Mouse (Mus musculus): ENCODE measurements around the gene AC134908.4. TPM values are rescaled to one million over a fixed set of nuclear protein-coding genes. Genes with fewer than 3 reads are reported as not detected.

Gene AC134908.4
- polyA plus RNA-seq, 1 experiment from 2014 or later, result not detected

Small RNAs within 50 kb of the gene (microRNA-seq; reads per million reads assigned to microRNA genes)
- gene Gm25083 (ENCODE audit: borderline number of aligned reads) (not detected), gene Mir3082 (ENCODE audit: borderline number of aligned reads) (not detected), gene Mir6966 (ENCODE audit: borderline number of aligned reads) (not detected)

Other genes starting within 250 kb of the AC134908.4 start
- 6.2 and 9.5 TPM in 2 replicates for gene Sox8, start 225.0 kb downstream of the AC134908.4 start, polyA plus RNA-seq (2014; fragmentation: Nextera tagmentation; extraction: Ambion mirVana)
- 24.9 and 25.7 TPM in 2 replicates for gene Lmf1, start 216.6 kb downstream of the AC134908.4 start, polyA plus RNA-seq (2014; fragmentation: Nextera tagmentation; extraction: Ambion mirVana)
- gene Gng13, start 78.5 kb downstream of the AC134908.4 start, polyA plus RNA-seq (2014; fragmentation: Nextera tagmentation; extraction: Ambion mirVana), result 1.7 and 2.4 TPM in 2 replicates
- gene Chtf18, start 68.2 kb downstream of the AC134908.4 start, polyA plus RNA-seq (2014; fragmentation: Nextera tagmentation; extraction: Ambion mirVana), result 17.7 and 21.2 TPM in 2 replicates
- gene Rpusd1, start 68.0 kb downstream of the AC134908.4 start, polyA plus RNA-seq (2014; fragmentation: Nextera tagmentation; extraction: Ambion mirVana), result 18.7 and 19.4 TPM in 2 replicates
- gene Mslnl, start 59.6 kb downstream of the AC134908.4 start, polyA plus RNA-seq (2014; fragmentation: Nextera tagmentation; extraction: Ambion mirVana), result 0.10 TPM in 1 of 2 replicates, not detected in the other
- 0.63 TPM in 1 of 2 replicates, not detected in the other for gene Msln, start 41.3 kb downstream of the AC134908.4 start, polyA plus RNA-seq (2014; fragmentation: Nextera tagmentation; extraction: Ambion mirVana)
- gene Narfl, start 21.9 kb downstream of the AC134908.4 start, polyA plus RNA-seq (2014; fragmentation: Nextera tagmentation; extraction: Ambion mirVana), result 23.8 and 24.5 TPM in 2 replicates
- 58.7 and 61.1 TPM in 2 replicates for gene Haghl, start 10.0 kb downstream of the AC134908.4 start, polyA plus RNA-seq (2014; fragmentation: Nextera tagmentation; extraction: Ambion mirVana)
- not detected in 2 replicates for gene Ccdc78, start 9.1 kb downstream of the AC134908.4 start, polyA plus RNA-seq (2014; fragmentation: Nextera tagmentation; extraction: Ambion mirVana)
- gene Fam173a, start 2.8 kb downstream of the AC134908.4 start, polyA plus RNA-seq (2014; fragmentation: Nextera tagmentation; extraction: Ambion mirVana), result 58.4 and 62.9 TPM in 2 replicates
- 13.4 and 15.6 TPM in 2 replicates for gene Metrn, start 1.5 kb upstream of the AC134908.4 start, polyA plus RNA-seq (2014; fragmentation: Nextera tagmentation; extraction: Ambion mirVana)
- 3.9 and 4.2 TPM in 2 replicates for gene Fbxl16, start 13.4 kb upstream of the AC134908.4 start, polyA plus RNA-seq (2014; fragmentation: Nextera tagmentation; extraction: Ambion mirVana)
- gene Wdr24, start 28.0 kb upstream of the AC134908.4 start, polyA plus RNA-seq (2014; fragmentation: Nextera tagmentation; extraction: Ambion mirVana), result 24.5 and 26.9 TPM in 2 replicates
- gene Jmjd8, start 33.2 kb upstream of the AC134908.4 start, polyA plus RNA-seq (2014; fragmentation: Nextera tagmentation; extraction: Ambion mirVana), result 42.0 and 47.7 TPM in 2 replicates
- gene Stub1, start 37.7 kb upstream of the AC134908.4 start, polyA plus RNA-seq (2014; fragmentation: Nextera tagmentation; extraction: Ambion mirVana), result 323 and 352 TPM in 2 replicates
- 1.1 and 1.5 TPM in 2 replicates for gene Rhbdl1, start 41.6 kb upstream of the AC134908.4 start, polyA plus RNA-seq (2014; fragmentation: Nextera tagmentation; extraction: Ambion mirVana)
- gene Gm20683, start 46.1 kb upstream of the AC134908.4 start, polyA plus RNA-seq (2014; fragmentation: Nextera tagmentation; extraction: Ambion mirVana), result 0.36 and 1.2 TPM in 2 replicates
- 7.1 and 9.7 TPM in 2 replicates for gene Rhot2, start 49.2 kb upstream of the AC134908.4 start, polyA plus RNA-seq (2014; fragmentation: Nextera tagmentation; extraction: Ambion mirVana)
- gene Wdr90, start 65.8 kb upstream of the AC134908.4 start, polyA plus RNA-seq (2014; fragmentation: Nextera tagmentation; extraction: Ambion mirVana), result 14.7 and 15.1 TPM in 2 replicates
- gene Mcrip2, start 73.1 kb upstream of the AC134908.4 start, polyA plus RNA-seq (2014; fragmentation: Nextera tagmentation; extraction: Ambion mirVana), result 7.3 and 9.5 TPM in 2 replicates
- gene Mettl26, start 79.4 kb upstream of the AC134908.4 start, polyA plus RNA-seq (2014; fragmentation: Nextera tagmentation; extraction: Ambion mirVana), result 49.8 and 63.3 TPM in 2 replicates
- gene Wfikkn1, start 85.2 kb upstream of the AC134908.4 start, polyA plus RNA-seq (2014; fragmentation: Nextera tagmentation; extraction: Ambion mirVana), result 0.63 and 0.87 TPM in 2 replicates
- gene Rab40c, start 124.1 kb upstream of the AC134908.4 start, polyA plus RNA-seq (2014; fragmentation: Nextera tagmentation; extraction: Ambion mirVana), result 17.6 and 18.7 TPM in 2 replicates
- gene Pigq, start 149.3 kb upstream of the AC134908.4 start, polyA plus RNA-seq (2014; fragmentation: Nextera tagmentation; extraction: Ambion mirVana), result 40.2 and 41.4 TPM in 2 replicates
- 0.15 TPM in 1 of 2 replicates, not detected in the other for gene Nhlrc4, start 149.3 kb upstream of the AC134908.4 start, polyA plus RNA-seq (2014; fragmentation: Nextera tagmentation; extraction: Ambion mirVana)
- 0.15 and 0.49 TPM in 2 replicates for gene A930017K11Rik, start 156.9 kb upstream of the AC134908.4 start, polyA plus RNA-seq (2014; fragmentation: Nextera tagmentation; extraction: Ambion mirVana)
- gene Capn15, start 190.1 kb upstream of the AC134908.4 start, polyA plus RNA-seq (2014; fragmentation: Nextera tagmentation; extraction: Ambion mirVana), result 17.4 and 20.2 TPM in 2 replicates